Mouse (Mus musculus): ENCODE measurements around the gene Fbxo47.

Fbxo47 gene

GRCm38 (mm10) chr11:97818571-97818970, 65.4 kb downstream of the Fbxo47 start:
- Histone ChIP-seq H3K36me3 (ENCODE audit: insufficient read depth, low read length) (peaks cover 99% of the 10 kb centered on the region), H3K4me1 (replicated peaks; ENCODE audit: low read depth, low read length) (peaks cover 99% of the 10 kb centered on the region)

GRCm38 (mm10) chr11:97818003-97818402, 66.0 kb downstream of the Fbxo47 start:
- TF ChIP-seq CTCF (conservative IDR thresholded peaks at IDR 0.05; ENCODE audit: low read length) (no peak), POU5F1 (IDR thresholded peaks at IDR 0.05; ENCODE audit: borderline replicate concordance, low read length) (no peak), NANOG (IDR thresholded peaks at IDR 0.05; ENCODE audit: borderline replicate concordance, low read length) (no peak)
- Histone ChIP-seq H3K36me3 (ENCODE audit: insufficient read depth, low read length) (peaks cover 99% of the 10 kb centered on the region), H3K9me3 (ENCODE audit: low read length) (no peaks in the 10 kb centered on the region)

More at GRCm38 (mm10) chr11:97818571-97818970, 65.4 kb downstream of the Fbxo47 start:
- Histone ChIP-seq H3K9me3 (ENCODE audit: low read length) (no peaks in the 10 kb centered on the region), H3K4me3 (replicated peaks; ENCODE audit: low read length) (peak overlapping the region; percentile 54), H3K27me3 (ENCODE audit: insufficient read depth, low read length) (no peaks in the 10 kb centered on the region)
- TF ChIP-seq POU5F1 (IDR thresholded peaks at IDR 0.05; ENCODE audit: borderline replicate concordance, low read length) (no peak), CTCF (conservative IDR thresholded peaks at IDR 0.05; ENCODE audit: low read length) (no peak), NANOG (IDR thresholded peaks at IDR 0.05; ENCODE audit: borderline replicate concordance, low read length) (no peak)

GRCm38 (mm10) chr11:97817379-97817778, 66.6 kb downstream of the Fbxo47 start:
- TF ChIP-seq POU5F1 (IDR thresholded peaks at IDR 0.05; ENCODE audit: borderline replicate concordance, low read length) (no peak), CTCF (conservative IDR thresholded peaks at IDR 0.05; ENCODE audit: low read length) (no peak), NANOG (IDR thresholded peaks at IDR 0.05; ENCODE audit: borderline replicate concordance, low read length) (no peak)
- Histone ChIP-seq H3K9me3 (ENCODE audit: low read length) (no peaks in the 10 kb centered on the region), H3K36me3 (ENCODE audit: insufficient read depth, low read length) (peaks cover 99% of the 10 kb centered on the region), H3K27me3 (ENCODE audit: insufficient read depth, low read length) (no peaks in the 10 kb centered on the region), H3K4me1 (replicated peaks; ENCODE audit: low read depth, low read length) (peaks cover 100% of the 10 kb centered on the region), H3K4me3 (replicated peaks; ENCODE audit: low read length) (peak overlapping the region; percentile 54; the same call in 1 of the 2 replicates)

More at GRCm38 (mm10) chr11:97818003-97818402, 66.0 kb downstream of the Fbxo47 start:
- peak overlapping the region; percentile 54 for H3K4me3 ChIP-seq (replicated peaks; ENCODE audit: low read length)
- no peaks in the 10 kb centered on the region for H3K27me3 ChIP-seq (ENCODE audit: insufficient read depth, low read length)
- peaks cover 100% of the 10 kb centered on the region for H3K4me1 ChIP-seq (replicated peaks; ENCODE audit: low read depth, low read length)

GRCm38 (mm10) chr11:97816916-97817315, 67.0 kb downstream of the Fbxo47 start:
- Histone ChIP-seq H3K27me3 (ENCODE audit: insufficient read depth, low read length) (no peaks in the 10 kb centered on the region), H3K4me3 (replicated peaks; ENCODE audit: low read length) (peak overlapping the region; percentile 54), H3K36me3 (ENCODE audit: insufficient read depth, low read length) (peaks cover 99% of the 10 kb centered on the region), H3K4me1 (replicated peaks; ENCODE audit: low read depth, low read length) (peaks cover 100% of the 10 kb centered on the region), H3K9me3 (ENCODE audit: low read length) (no peaks in the 10 kb centered on the region)
- TF ChIP-seq NANOG (IDR thresholded peaks at IDR 0.05; ENCODE audit: borderline replicate concordance, low read length) (no peak), POU5F1 (IDR thresholded peaks at IDR 0.05; ENCODE audit: borderline replicate concordance, low read length) (no peak), CTCF (conservative IDR thresholded peaks at IDR 0.05; ENCODE audit: low read length) (no peak)

GRCm38 (mm10) chr11:97816176-97816575, 67.8 kb downstream of the Fbxo47 start:
- Histone ChIP-seq H3K27me3 (ENCODE audit: insufficient read depth, low read length) (no peaks in the 10 kb centered on the region), H3K9me3 (ENCODE audit: low read length) (no peaks in the 10 kb centered on the region), H3K4me1 (replicated peaks; ENCODE audit: low read depth, low read length) (peaks cover 100% of the 10 kb centered on the region), H3K36me3 (ENCODE audit: insufficient read depth, low read length) (peaks cover 99% of the 10 kb centered on the region), H3K4me3 (replicated peaks; ENCODE audit: low read length) (0 out of 2 replicates have a peak overlapping the region, but pooled peaks have one; percentile 17)
- TF ChIP-seq NANOG (IDR thresholded peaks at IDR 0.05; ENCODE audit: borderline replicate concordance, low read length) (no peak), CTCF (conservative IDR thresholded peaks at IDR 0.05; ENCODE audit: low read length) (no peak), POU5F1 (IDR thresholded peaks at IDR 0.05; ENCODE audit: borderline replicate concordance, low read length) (no peak)

GRCm38 (mm10) chr11:97815736-97816135, 68.2 kb downstream of the Fbxo47 start:
- Histone ChIP-seq H3K27me3 (ENCODE audit: insufficient read depth, low read length) (no peaks in the 10 kb centered on the region), H3K9me3 (ENCODE audit: low read length) (no peaks in the 10 kb centered on the region), H3K4me1 (replicated peaks; ENCODE audit: low read depth, low read length) (peaks cover 100% of the 10 kb centered on the region), H3K36me3 (ENCODE audit: insufficient read depth, low read length) (peaks cover 99% of the 10 kb centered on the region), H3K4me3 (replicated peaks; ENCODE audit: low read length) (peak overlapping the region; percentile 47)
- TF ChIP-seq NANOG (IDR thresholded peaks at IDR 0.05; ENCODE audit: borderline replicate concordance, low read length) (no peak), POU5F1 (IDR thresholded peaks at IDR 0.05; ENCODE audit: borderline replicate concordance, low read length) (no peak), CTCF (conservative IDR thresholded peaks at IDR 0.05; ENCODE audit: low read length) (no peak)

GRCm38 (mm10) chr11:97813746-97814515, 70.0 kb downstream of the Fbxo47 start:
- H3K4me3 ChIP-seq (replicated peaks; ENCODE audit: low read length): peak overlapping the region; percentile 43; the same call in 1 of the 2 replicates
- no peaks in the 10 kb centered on the region for H3K27me3 ChIP-seq (ENCODE audit: insufficient read depth, low read length)
- H3K36me3 ChIP-seq (ENCODE audit: insufficient read depth, low read length): peaks cover 99% of the 10 kb centered on the region
- H3K4me1 ChIP-seq (replicated peaks; ENCODE audit: low read depth, low read length): peaks cover 100% of the 10 kb centered on the region
- TF ChIP-seq POU5F1 (IDR thresholded peaks at IDR 0.05; ENCODE audit: borderline replicate concordance, low read length) (no peak), CTCF (conservative IDR thresholded peaks at IDR 0.05; ENCODE audit: low read length) (no peak), NANOG (IDR thresholded peaks at IDR 0.05; ENCODE audit: borderline replicate concordance, low read length) (no peak)
- H3K9me3 ChIP-seq (ENCODE audit: low read length): no peaks in the 10 kb centered on the region

GRCm38 (mm10) chr11:97813085-97813484, 70.9 kb downstream of the Fbxo47 start:
- Histone ChIP-seq H3K9me3 (ENCODE audit: low read length) (no peaks in the 10 kb centered on the region), H3K36me3 (ENCODE audit: insufficient read depth, low read length) (peaks cover 99% of the 10 kb centered on the region), H3K4me3 (replicated peaks; ENCODE audit: low read length) (peak overlapping the region; percentile 43), H3K27me3 (ENCODE audit: insufficient read depth, low read length) (no peaks in the 10 kb centered on the region), H3K4me1 (replicated peaks; ENCODE audit: low read depth, low read length) (peaks cover 100% of the 10 kb centered on the region)
- TF ChIP-seq NANOG (IDR thresholded peaks at IDR 0.05; ENCODE audit: borderline replicate concordance, low read length) (no peak), CTCF (conservative IDR thresholded peaks at IDR 0.05; ENCODE audit: low read length) (no peak), POU5F1 (IDR thresholded peaks at IDR 0.05; ENCODE audit: borderline replicate concordance, low read length) (no peak)

Data from E14TG2a.4 (cell line).